Mouse (Mus musculus): ENCODE measurements around the gene Atp13a3. TPM values are rescaled to one million over a fixed set of nuclear protein-coding genes. Genes with fewer than 3 reads are reported as not detected.
"Not testable (repeated sequence)": the region's sequence is repeated elsewhere in the genome, so short reads cannot be mapped to it uniquely, and the experiment has no call there.

Atp13a3 gene
- 9.9 and 10.5 TPM in 2 replicates for polyA plus RNA-seq (2016; fragmentation: Nextera tagmentation; extraction: Ambion mirVana)

DNA sequence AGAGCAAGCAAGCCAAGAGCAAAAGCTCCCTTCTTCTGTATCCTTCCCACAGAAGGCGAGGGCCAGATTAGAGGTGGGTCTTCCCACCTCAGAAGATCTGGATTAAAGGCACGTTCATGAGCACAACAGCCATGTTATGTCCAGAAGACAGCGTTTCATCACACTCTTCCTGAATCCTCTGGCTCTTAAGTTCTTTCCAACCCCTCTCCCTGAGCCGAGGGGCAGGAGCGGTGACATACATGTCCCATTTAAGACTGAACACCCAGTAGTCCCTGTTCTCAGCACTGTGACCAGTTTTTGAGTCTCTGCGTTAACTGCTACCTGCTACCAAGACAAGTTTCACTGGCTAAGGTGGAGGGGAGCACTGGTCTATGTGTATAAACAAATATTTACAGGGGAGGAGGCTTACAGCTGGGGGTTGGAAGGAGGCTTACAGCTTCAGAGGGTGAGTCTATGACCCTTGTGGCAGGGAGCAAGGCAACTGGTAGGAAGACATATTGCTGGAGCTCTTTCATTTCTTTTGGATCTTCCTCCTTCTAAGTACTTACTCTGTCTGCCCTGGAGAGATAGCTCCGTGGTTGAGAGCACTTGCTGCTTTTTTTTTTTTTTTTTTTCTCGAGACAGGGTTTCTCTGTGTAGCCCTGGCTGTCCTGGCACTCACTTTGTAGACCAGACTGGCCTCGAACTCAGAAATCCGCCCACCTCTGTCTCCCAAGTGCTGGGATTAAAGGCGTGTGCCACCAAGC lies at the start of gene Atp13a3:
Atp13a3 (minus strand) TSS at position 51 of the 746 bp plus-strand sequence.
- no peaks in the 10 kb centered on the region for H3K4me1 ChIP-seq
- no peaks in the 10 kb centered on the region for H3K27me3 ChIP-seq (ENCODE audit: poor library complexity, severe bottlenecking)
- DNase-seq (ENCODE audit: extremely low spot score, low spot score), result no peak
- no peak within 1 kb of the TSS for H3K4me3 ChIP-seq
- no peaks in the 10 kb centered on the region for H3K9me3 ChIP-seq
- WGBS, result 75% methylated on average over 11 of the region's 11 CpGs
- no peaks in the 10 kb centered on the region for H3K36me3 ChIP-seq (replicated peaks)
- no peak within 1 kb of the TSS for H3K27ac ChIP-seq

DNA sequence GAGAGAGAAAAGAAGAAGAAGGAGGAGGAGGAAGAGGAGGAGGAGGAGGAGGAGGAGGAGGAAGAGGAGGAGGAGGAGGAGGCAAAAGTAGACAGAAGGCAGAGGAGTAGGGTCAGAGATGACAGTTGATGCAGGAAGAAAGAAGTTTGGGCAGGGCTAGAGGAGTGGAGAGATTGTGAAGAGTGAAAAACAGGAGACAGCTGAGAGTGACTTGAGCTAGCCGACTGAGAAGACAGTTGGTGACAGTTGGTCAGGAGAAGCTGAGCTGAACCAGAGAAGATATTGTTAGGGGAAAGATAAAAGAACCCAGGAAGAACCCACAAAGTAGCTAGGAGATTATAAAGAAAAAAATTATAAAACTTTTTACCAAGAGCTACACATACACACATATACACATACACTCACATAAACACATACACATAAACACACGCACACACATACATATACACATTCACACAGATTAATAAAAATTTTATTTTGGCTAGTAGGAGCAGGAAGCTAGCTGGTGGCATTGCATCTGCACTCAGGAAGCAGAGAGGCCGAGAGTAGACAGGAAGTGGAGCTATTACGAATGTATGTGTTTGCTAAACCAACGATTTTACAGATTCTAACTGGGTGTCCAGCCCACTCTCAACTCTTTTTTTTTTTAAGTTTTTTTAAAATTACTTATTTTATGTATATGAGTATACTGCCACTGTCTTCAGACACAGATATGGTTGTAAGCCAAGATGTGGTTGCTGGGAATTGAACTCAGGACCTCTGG lies 47.6 kb upstream of the Atp13a3 start:
- no peak for DNase-seq (ENCODE audit: extremely low spot score, low spot score)
- H3K36me3 ChIP-seq (replicated peaks), result no peaks in the 10 kb centered on the region
- H3K4me1 ChIP-seq, result no peaks in the 10 kb centered on the region
- 87% methylated on average over 5 of the region's 5 CpGs for WGBS
- H3K27ac ChIP-seq, result no peak overlapping the region
- no peaks in the 10 kb centered on the region for H3K9me3 ChIP-seq
- no peak overlapping the region for H3K4me3 ChIP-seq
- H3K27me3 ChIP-seq (ENCODE audit: poor library complexity, severe bottlenecking), result no peaks in the 10 kb centered on the region

DNA sequence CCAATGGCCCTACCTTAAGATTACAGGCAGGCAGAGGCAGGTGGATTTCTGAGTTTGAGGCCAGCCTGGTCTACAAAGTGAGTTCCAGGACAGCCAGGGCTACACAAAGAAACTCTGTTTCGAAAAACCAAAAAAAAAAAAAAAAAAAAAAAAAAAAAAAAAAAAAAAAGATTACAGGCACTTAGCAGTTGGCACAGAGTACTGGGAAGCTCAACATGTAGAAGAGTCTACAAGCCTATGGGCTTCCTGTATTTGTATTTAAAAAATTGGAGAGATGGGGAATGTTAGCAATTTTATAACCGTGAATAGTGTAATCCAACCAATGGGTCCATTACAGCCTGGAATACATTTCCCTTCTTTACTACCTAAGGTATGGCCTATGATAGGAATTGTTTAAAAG lies 45.4 kb upstream of the Atp13a3 start:
- H3K4me3 ChIP-seq; H3K4me1 ChIP-seq; H3K27ac ChIP-seq; H3K27me3 ChIP-seq (ENCODE audit: poor library complexity, severe bottlenecking); H3K36me3 ChIP-seq (replicated peaks); DNase-seq (ENCODE audit: extremely low spot score, low spot score); H3K9me3 ChIP-seq: not testable (repeated sequence)
- 95% methylated on average over 2 of the region's 2 CpGs for WGBS

DNA sequence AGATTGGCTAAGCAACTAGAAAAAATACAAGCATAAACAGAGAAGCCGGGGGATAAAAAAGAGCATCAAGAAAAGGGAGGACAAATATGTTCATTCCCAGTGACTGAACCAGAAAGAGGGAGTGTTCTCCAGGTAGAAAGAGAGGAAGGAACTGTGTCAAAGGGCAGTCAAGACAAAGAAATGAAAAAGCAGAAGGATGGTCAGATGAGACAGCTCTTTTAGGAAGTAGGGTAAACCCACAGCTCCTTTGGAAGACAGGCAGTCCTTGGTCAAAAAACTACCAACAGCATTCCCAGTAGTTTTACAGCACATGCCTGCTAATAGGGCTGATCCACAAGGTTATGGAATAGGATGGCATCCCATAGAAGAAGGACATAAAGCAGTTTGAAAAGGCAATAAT lies 43.2 kb upstream of the Atp13a3 start:
- WGBS, result 88% methylated on average over 1 of the region's 1 CpGs
- H3K4me1 ChIP-seq, result 0 out of 2 replicates have a peak, but pooled peaks cover 2% of the 10 kb centered on the region

DNA sequence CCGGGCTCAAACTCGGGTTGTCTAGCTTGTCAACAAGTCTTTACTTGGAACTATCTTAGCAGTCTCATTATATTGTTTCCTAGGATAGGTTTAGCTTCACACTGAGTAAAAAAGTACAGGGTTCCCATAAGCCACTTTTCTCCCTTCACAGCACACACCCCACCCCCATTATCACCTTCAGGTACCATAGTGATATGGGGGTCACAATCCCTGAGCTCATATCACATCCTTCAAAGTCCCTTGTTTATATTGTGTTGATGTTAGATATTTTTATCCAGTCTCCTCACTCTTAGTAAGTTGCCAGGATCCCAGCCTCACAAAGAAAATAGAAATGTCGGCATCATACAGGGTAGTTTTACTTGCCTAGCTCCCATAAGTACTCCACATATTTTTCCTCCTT lies 42.4 kb upstream of the Atp13a3 start:
- no peaks in the 10 kb centered on the region for H3K36me3 ChIP-seq (replicated peaks)
- H3K9me3 ChIP-seq, result no peaks in the 10 kb centered on the region
- H3K27ac ChIP-seq, result no peak overlapping the region
- WGBS, result 92% methylated on average over 3 of the region's 3 CpGs
- H3K4me3 ChIP-seq, result no peak overlapping the region
- H3K27me3 ChIP-seq (ENCODE audit: poor library complexity, severe bottlenecking), result no peaks in the 10 kb centered on the region
- DNase-seq (ENCODE audit: extremely low spot score, low spot score), result no peak
- H3K4me1 ChIP-seq, result peaks cover 6% of the 10 kb centered on the region; the same call in 1 of the 2 replicates

More for the DNA sequence above, 43.2 kb upstream of the Atp13a3 start:
- Histone ChIP-seq H3K9me3 (no peaks in the 10 kb centered on the region), H3K36me3 (replicated peaks) (no peaks in the 10 kb centered on the region), H3K4me3 (no peak overlapping the region), H3K27ac (no peak overlapping the region), H3K27me3 (ENCODE audit: poor library complexity, severe bottlenecking) (no peaks in the 10 kb centered on the region)
- no peak for DNase-seq (ENCODE audit: extremely low spot score, low spot score)

DNA sequence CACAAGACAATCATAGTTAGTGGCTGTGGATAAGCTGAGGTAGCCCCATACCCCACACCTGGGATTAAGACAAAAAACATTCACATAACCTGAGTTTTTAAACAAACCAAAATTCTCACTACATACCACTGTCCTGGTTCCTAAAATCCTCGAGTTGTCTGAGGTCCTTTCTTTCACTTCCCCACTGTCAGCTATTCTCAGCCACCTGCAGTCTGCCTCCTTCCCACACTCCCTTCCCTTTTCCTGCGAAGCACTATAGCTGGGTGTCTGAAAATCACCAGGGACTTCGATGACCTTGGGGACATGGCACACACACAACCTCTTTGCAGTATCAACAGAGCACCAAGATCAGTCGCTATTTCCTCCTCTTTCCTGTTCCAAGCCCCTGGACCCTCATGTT lies 41.9 kb upstream of the Atp13a3 start:
- H3K4me3 ChIP-seq, result no peak overlapping the region
- H3K27me3 ChIP-seq (ENCODE audit: poor library complexity, severe bottlenecking), result no peaks in the 10 kb centered on the region
- H3K9me3 ChIP-seq, result no peaks in the 10 kb centered on the region
- no peak for DNase-seq (ENCODE audit: extremely low spot score, low spot score)
- 79% methylated on average over 4 of the region's 4 CpGs for WGBS
- H3K36me3 ChIP-seq (replicated peaks), result no peaks in the 10 kb centered on the region
- H3K27ac ChIP-seq, result no peak overlapping the region
- peaks cover 6% of the 10 kb centered on the region; the same call in 1 of the 2 replicates for H3K4me1 ChIP-seq

DNA sequence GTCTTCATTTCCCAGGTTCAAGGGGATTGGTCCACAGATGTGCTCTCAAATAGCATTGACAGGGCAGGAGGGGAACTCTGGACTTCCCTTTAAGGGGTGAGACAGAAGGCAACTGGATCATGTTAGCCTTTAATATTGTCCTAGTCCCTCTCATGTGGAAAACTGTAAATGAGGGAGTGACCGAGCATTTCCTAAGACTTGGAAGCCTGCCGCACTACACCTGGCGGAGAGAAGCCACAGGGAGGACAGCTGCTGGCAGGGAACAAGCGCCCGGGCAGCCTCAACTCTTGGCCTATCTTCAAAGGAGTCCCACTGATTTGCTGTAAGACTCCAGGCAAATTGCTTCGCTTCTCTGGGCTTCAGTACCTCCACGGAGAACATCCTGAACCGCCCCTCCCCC lies 37.6 kb upstream of the Atp13a3 start:
- no peaks in the 10 kb centered on the region for H3K9me3 ChIP-seq
- 56% methylated on average over 8 of the region's 8 CpGs for WGBS
- no peak overlapping the region for H3K4me3 ChIP-seq
- H3K27ac ChIP-seq, result no peak overlapping the region
- peaks cover 6% of the 10 kb centered on the region for H3K4me1 ChIP-seq
- no peak for DNase-seq (ENCODE audit: extremely low spot score, low spot score)
- no peaks in the 10 kb centered on the region for H3K27me3 ChIP-seq (ENCODE audit: poor library complexity, severe bottlenecking)
- no peaks in the 10 kb centered on the region for H3K36me3 ChIP-seq (replicated peaks)

DNA sequence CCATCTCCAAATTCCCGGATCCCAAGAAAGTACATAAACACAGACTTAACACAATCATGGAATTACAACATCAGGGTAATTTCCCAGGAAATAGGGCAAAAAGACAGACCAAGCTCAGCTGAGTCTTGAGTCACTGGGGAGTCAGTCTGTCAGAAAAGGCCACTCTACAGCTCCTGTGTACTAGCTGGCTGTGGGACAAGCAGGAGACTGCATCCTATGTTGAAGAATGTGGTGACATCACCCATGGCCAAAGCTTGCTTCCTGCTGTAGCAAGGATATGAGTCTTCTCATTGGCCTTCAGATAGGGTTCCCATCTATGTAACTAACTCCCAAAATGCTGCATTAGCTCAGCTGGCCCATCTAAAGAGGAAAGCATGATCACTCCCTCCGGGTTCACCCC lies 36.7 kb upstream of the Atp13a3 start:
- WGBS, result 92% methylated on average over 2 of the region's 2 CpGs
- Histone ChIP-seq H3K27me3 (ENCODE audit: poor library complexity, severe bottlenecking) (no peaks in the 10 kb centered on the region), H3K36me3 (replicated peaks) (no peaks in the 10 kb centered on the region), H3K4me1 (peaks cover 6% of the 10 kb centered on the region), H3K27ac (no peak overlapping the region), H3K9me3 (no peaks in the 10 kb centered on the region), H3K4me3 (no peak overlapping the region)
- DNase-seq (ENCODE audit: extremely low spot score, low spot score), result no peak

DNA sequence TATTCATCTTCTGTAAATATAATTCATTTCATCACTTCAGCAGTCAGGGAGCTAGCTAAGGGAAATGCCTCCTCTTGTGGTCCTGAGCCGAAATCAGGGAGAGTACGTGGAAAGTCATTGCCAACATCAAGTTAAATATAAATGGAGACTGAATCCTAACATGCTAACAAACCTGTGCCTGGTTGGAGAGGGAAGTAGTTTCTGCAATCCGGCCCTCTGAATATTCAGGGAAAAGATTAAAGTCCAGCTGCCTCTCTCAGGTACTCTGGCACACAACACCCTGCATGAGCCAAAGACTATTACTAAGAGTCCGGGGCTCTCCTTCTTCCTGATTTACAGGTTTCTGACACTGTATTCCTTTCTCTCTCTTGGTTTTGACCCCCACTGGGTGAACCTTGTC lies 35.6 kb upstream of the Atp13a3 start:
- Histone ChIP-seq H3K4me1 (peaks cover 6% of the 10 kb centered on the region), H3K4me3 (no peak overlapping the region), H3K27ac (no peak overlapping the region), H3K9me3 (no peaks in the 10 kb centered on the region), H3K27me3 (ENCODE audit: poor library complexity, severe bottlenecking) (no peaks in the 10 kb centered on the region), H3K36me3 (replicated peaks) (no peaks in the 10 kb centered on the region)
- 95% methylated on average over 4 of the region's 4 CpGs for WGBS
- DNase-seq (ENCODE audit: extremely low spot score, low spot score), result no peak

DNA sequence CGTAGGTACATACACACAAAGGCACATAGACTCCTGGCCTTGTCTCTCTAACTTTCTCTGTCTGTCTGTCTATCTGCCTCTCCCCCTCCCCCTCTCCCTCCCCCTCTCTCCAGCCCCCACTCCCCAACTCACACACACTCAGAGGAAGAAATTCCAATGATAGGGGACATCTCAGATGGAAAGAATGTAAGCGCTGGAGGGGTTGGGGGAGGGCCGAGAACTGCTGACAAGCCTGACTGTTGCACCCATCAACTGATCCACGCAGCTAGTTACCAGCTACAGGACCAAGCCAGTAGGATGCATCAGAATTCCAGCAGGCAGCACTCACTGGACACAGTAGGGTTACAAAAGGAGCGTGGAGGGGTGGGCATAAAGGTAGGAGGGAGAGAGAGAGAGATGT lies 34.1 kb upstream of the Atp13a3 start:
- Histone ChIP-seq H3K9me3 (no peaks in the 10 kb centered on the region), H3K4me1 (peaks cover 6% of the 10 kb centered on the region), H3K27ac (no peak overlapping the region), H3K4me3 (no peak overlapping the region), H3K36me3 (replicated peaks) (no peaks in the 10 kb centered on the region), H3K27me3 (ENCODE audit: poor library complexity, severe bottlenecking) (no peaks in the 10 kb centered on the region)
- 72% methylated on average over 5 of the region's 5 CpGs for WGBS
- no peak for DNase-seq (ENCODE audit: extremely low spot score, low spot score)

DNA sequence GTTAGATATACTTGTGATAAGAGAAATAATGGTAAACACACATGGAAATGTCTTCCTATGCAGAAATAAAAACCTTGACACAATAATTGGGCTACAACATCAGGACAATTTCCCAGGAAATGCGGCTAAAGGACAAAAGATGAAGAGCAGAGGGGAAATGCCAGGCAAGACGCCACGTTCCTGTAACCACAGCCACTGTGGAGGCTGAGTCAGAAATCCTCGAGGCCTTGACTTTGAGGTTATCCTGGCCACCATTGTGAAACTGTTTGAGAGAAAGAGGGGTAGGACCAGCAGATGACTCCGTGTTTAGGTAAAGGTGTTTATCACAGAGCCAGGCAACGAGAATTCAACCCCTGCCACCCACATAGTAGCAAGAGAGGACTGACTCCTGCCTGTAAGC lies 33.6 kb upstream of the Atp13a3 start:
- DNase-seq (ENCODE audit: extremely low spot score, low spot score), result no peak
- Histone ChIP-seq H3K27ac (no peak overlapping the region), H3K4me1 (peaks cover 5% of the 10 kb centered on the region), H3K4me3 (no peak overlapping the region), H3K36me3 (replicated peaks) (no peaks in the 10 kb centered on the region), H3K27me3 (ENCODE audit: poor library complexity, severe bottlenecking) (no peaks in the 10 kb centered on the region), H3K9me3 (no peaks in the 10 kb centered on the region)
- WGBS, result 83% methylated on average over 6 of the region's 6 CpGs

DNA sequence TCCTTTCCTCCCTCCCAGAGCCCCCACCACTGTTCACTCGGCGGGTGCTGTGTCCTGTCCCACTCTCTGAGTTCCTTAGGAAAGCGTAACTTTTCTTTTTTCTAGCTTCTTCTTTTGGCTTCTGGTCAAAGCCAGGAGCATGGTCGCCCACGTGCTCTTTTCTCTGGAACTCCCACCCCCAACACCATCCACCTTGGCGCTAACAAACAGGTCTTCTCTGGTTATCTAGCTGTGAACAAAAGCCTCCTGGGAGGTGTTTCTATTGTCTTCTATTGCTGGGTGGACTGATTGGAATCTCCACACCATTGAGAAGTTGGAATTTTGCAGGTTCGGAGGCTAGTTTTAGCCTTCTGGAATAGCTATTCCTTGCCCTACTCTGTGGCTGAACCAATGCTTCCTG lies 30.5 kb upstream of the Atp13a3 start:
- WGBS, result 87% methylated on average over 7 of the region's 7 CpGs
- no peak overlapping the region for H3K4me3 ChIP-seq
- no peaks in the 10 kb centered on the region for H3K36me3 ChIP-seq (replicated peaks)
- no peaks in the 10 kb centered on the region; the same call in 1 of the 2 replicates for H3K4me1 ChIP-seq
- no peaks in the 10 kb centered on the region for H3K9me3 ChIP-seq
- DNase-seq (ENCODE audit: extremely low spot score, low spot score), result no peak
- H3K27me3 ChIP-seq (ENCODE audit: poor library complexity, severe bottlenecking), result no peaks in the 10 kb centered on the region
- H3K27ac ChIP-seq, result no peak overlapping the region

DNA sequence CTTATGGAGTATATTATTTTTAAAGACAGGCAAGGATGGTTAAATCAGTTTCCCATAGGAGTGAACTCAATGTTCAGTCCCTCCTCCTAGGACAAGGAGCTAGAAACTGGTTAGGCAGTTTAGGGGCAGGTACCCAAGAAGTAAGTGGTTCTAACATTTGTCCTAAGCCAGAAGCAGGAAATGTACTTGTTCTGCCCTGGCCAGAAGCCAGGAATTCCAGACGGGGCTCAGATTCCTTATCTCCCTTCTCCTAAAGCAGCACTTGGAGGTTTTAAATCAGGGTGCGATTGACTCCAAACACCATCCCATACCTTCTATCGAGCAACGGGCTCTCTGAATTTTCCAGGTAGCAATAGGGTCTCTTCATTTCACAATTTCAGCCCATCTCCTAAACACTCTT lies 29.6 kb upstream of the Atp13a3 start:
- Histone ChIP-seq H3K4me3 (no peak overlapping the region), H3K4me1 (no peaks in the 10 kb centered on the region; the same call in 1 of the 2 replicates), H3K27ac (no peak overlapping the region), H3K9me3 (no peaks in the 10 kb centered on the region), H3K36me3 (replicated peaks) (no peaks in the 10 kb centered on the region), H3K27me3 (ENCODE audit: poor library complexity, severe bottlenecking) (no peaks in the 10 kb centered on the region)
- DNase-seq (ENCODE audit: extremely low spot score, low spot score), result no peak
- WGBS, result 87% methylated on average over 4 of the region's 4 CpGs
